Mouse (Mus musculus): Measurements from ENCODE around the gene Anxa5.

The Anxa5 gene

GRCm38 (mm10) chr3:36446918-36447317, 28.8 kb downstream of the Anxa5 start:
- peak; percentile 23 for DNase-seq

GRCm38 (mm10) chr3:36446506-36446905, 29.2 kb downstream of the Anxa5 start:
- peak; percentile 13 for DNase-seq

DNA sequence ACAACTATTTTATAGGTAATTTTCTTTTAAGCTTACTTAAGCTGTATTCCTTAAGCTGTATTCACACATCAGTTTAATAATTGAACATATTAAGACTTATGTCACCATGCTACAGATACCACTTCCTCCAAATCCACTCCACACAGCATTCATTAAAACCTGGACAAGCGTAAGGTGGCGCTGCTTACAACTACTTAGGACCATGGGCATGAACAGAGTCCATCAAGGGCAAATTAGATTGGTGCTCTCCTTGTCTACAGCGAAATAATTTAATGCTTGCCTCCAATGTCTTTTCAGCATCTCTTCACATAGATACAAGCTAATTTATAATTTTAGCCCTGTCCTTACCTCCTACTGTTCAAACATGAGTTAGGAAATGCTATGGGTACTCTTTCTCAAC, 29.7 kb downstream of the Anxa5 start:
- no peak for DNase-seq

DNA sequence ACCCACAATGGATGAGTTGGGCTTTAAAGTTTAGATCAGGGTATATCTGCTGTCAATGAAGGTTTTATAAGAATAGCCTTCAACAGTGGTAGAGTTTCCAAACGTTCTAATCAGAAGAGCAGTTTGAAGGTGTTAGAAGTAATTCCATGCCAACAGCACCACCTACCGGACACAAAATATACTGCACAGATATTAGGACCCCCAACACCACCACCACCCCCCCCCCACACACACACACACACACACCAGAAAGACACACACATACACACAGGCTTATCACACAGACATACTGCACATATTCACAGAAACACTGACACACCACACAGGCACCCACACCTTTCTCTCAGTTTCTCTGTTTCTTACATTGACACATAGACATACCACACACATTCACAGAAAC, 33.3 kb downstream of the Anxa5 start:
- peak; percentile 73 for DNase-seq

DNA sequence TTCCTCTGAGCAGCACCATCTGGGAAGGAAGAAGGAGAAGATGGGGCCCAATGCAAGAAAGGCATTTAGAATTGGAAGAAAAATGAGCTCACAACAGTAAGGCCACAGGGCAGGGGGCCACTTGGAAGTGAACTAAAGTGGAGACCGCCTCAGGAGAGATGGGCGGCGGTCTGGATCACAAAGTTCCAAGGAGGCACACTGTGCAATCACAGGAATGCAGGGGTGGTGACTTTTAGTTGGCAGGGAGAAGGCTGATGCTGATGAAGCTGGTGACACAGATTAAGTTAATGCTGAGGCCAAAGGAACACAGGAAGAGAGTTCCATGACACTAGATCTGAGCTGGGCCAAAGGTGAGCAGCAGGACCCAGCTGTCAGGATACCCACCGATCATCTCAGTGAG, 35.4 kb downstream of the Anxa5 start:
- peak; percentile 17 for DNase-seq

DNA sequence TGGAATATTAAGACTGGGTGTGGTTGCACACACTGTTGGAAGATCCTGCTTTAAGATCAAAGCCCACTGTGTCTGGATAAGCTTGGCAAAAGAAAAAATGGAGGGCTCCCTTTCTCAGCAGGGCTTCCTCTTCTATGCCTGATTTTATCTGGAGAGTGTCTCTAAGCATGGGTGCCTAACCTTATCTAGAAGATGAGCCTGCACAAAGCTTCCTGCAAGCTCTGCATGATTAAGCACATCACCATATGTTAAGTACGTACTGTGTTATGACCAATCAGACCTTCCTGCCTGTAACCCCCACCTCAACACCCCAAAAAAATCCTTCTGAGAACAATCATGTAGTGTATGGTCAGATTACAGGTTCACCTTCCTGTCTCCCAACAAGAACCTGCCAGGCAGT, 45.3 kb downstream of the Anxa5 start:
- no peak for DNase-seq

DNA sequence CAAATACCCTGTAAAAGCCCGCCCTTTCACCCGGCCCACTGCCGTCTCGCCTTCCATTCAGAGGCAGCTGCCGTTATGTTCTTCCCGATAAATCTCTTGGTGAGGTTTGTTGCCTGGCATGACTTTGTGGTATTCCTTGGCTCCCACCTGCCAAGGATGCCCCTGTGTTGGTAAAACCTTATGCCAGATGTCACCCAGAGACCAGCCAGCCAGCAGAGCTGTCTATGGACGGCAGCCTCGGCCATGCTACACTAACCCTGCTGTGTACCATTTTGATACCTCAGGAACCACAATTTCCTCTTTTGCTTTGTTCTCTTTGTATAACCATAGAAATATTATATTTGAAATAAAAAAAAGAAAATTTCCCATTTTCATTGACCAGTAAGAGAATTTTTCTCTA, 48.3 kb downstream of the Anxa5 start:
- no peak for DNase-seq

DNA sequence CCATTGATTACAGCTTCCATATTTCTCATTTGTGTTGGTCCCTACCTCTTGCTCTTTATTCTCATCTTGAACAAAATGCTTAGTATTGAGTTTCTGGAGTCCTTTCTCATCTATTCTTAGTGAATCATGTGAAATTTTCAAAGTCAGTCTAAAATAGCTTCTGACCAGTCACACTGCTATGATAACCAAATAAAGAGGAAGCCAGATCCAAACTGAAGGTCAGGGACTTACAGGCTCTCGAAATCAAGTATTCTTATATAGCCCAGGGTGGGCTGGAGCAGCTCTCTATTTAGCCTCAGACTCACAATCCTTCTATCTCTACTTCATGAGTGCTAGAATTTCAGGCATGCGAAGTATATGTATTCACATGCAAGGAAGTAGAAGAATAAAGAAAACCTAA, 66.2 kb downstream of the Anxa5 start:
- no peak for DNase-seq

DNA sequence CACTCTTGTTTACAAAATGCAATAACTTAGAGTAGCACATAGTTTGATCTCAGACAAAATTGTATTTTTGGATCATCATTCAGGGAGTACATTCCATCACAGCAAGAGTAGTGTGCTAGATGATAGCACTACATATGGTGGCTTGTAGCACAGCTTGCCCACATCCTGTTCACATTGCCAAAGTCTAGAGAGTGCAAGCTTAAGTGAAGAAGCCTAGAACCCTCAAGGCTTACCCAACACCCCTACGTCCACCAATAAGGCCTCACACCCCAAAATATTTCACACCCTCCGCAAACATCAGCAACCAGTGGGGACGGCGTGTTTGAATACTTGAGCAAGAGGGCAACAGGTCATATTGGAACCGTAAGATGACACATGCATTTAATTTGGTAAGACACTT, 68.7 kb downstream of the Anxa5 start:
- no peak for DNase-seq

- no peak for DNase-seq
Measured at GRCm38 (mm10) chr3:36406340-36406739, 69.4 kb downstream of the Anxa5 start.

DNA sequence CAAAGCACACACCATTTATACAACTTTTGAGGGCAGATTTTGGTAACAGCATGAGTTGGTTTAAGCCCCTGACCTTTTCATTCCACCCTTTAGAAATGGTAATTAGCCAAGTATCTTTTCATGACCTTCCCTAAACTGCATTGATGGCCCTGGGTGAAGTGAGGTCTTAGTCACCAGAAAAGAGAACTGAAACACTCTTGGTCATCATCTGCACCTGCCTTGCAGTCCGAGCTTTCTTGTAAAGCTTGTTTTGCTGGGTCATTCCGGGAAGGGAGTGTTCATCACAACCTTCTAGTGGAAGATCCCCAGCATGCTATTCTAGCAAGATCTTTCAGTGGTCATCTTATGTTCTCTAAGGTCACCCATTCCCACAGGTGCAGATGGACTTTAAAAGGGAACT, 73.8 kb downstream of the Anxa5 start:
- no peak for DNase-seq

GRCm38 (mm10) chr3:36400657-36401056, 75.0 kb downstream of the Anxa5 start:
- DNase-seq, result peak; percentile 1
